Comparison of ENCODE assay signal across 18 mouse cellular contexts in genomic region chr4:80369057-80369456, GRCm38 (mm10).
DNase-seq lines count a peak whose midpoint lies in the region; TF ChIP-seq lines count a peak whose summit lies in the region.
"Had no signal": no experiment of that assay in that cellular context is flagged by ENCODE, and none has a peak within 500 bp of the region (broad histone marks: within the 10 kb centered on the region; RNA-seq: fewer than 3 reads in every experiment).

No protein-coding gene starts in this region.

- TF ChIP-seq CTCF in CH12.LX (conservative IDR thresholded peaks at IDR 0.05 in 1 of 2, IDR thresholded peaks at IDR 0.05 in 1 of 2; ENCODE audit: low read depth in 2 of 2, low read length in 2 of 2), result no peak

- H3K9me3 ChIP-seq in CH12.LX (replicated peaks; ENCODE audit: low read length), result peaks cover 8% of the 10 kb centered on the region
- no peaks in the 10 kb centered on the region for H3K9me3 ChIP-seq in ES-E14 (ENCODE audit: control insufficient read depth, insufficient read depth, low read depth, low read length)
- H3K9me3 ChIP-seq: G1E had no signal

- H3K27me3 ChIP-seq in CH12.LX (replicated peaks), result no peaks in the 10 kb centered on the region
- H3K27me3 ChIP-seq: Patski had no signal

- TF ChIP-seq POLR2A in CH12.LX (IDR thresholded peaks at IDR 0.05; ENCODE audit: low read depth, low read length), result no peak

- H3K4me1 ChIP-seq in CH12.LX (ENCODE audit: control insufficient read depth in 1 of 2, insufficient read depth in 2 of 2) (no peaks in the 10 kb centered on the region), ES-E14 (ENCODE audit: control insufficient read depth in 2 of 2, insufficient read depth in 2 of 2, low read length in 2 of 2, poor library complexity in 1 of 2) (no peaks in the 10 kb centered on the region)

- no peak for TF ChIP-seq RAD21 in CH12.LX (IDR thresholded peaks at IDR 0.05; ENCODE audit: low read depth, low read length)

- H3K4me2 ChIP-seq in CH12.LX (ENCODE audit: insufficient read depth, low read depth, poor library complexity, severe bottlenecking), result no peak overlapping the region

- no peak overlapping the region for H3K4me3 ChIP-seq in CH12.LX (replicated peaks in 1 of 3; ENCODE audit: low read depth in 2 of 3, low read length in 2 of 3, poor library complexity in 1 of 3)
- no peak overlapping the region for H3K4me3 ChIP-seq in ES-E14 (ENCODE audit: insufficient read depth in 1 of 2, low read depth in 1 of 2, low read length in 2 of 2, poor library complexity in 1 of 2, severe bottlenecking in 1 of 2)

- dilution Hi-C loops in CH12.LX (cut with MboI; ENCODE audit: extremely low pct_ligation_motif_present, extremely low pct_unique_long_range_greater_than_20kb, low sequenced_read_pairs), result no loop called here

- no peaks in the 10 kb centered on the region for H3K79me2 ChIP-seq in CH12.LX (replicated peaks; ENCODE audit: control insufficient read depth, extremely low read depth, insufficient read depth, poor library complexity, severe bottlenecking)

- in situ Hi-C loops in CH12.LX (cut with MboI; ENCODE audit: low pct_ligation_motif_present, low pct_unique_long_range_greater_than_20kb, low sequenced_read_pairs) (no loop called here), ES-E14 (cut with MboI; ENCODE audit: low sequenced_read_pairs in 2 of 2, unreplicated experiment in 2 of 2) (no loop called here)

- H3K36me3 ChIP-seq in CH12.LX (replicated peaks in 1 of 2; ENCODE audit: control insufficient read depth in 1 of 2, insufficient read depth in 1 of 2, low read length in 1 of 2), result no peaks in the 10 kb centered on the region
- H3K36me3 ChIP-seq in ES-E14 (ENCODE audit: control insufficient read depth, insufficient read depth, low read length, poor library complexity, severe bottlenecking), result no peaks in the 10 kb centered on the region
- H3K36me3 ChIP-seq: G1E had no signal

- H3K27ac ChIP-seq in CH12.LX (ENCODE audit: insufficient read depth, low read depth) (no peak overlapping the region), ES-E14 (ENCODE audit: insufficient read depth, low read depth, low read length, poor library complexity, severe bottlenecking) (no peak overlapping the region)

- DNase-seq in CH12.LX (ENCODE audit: extremely low read depth) (no peak), ES-E14 (ENCODE audit: low read depth, low spot score) (no peak)
- no peak for DNase-seq in retina, postnatal 1 day
- no peak for DNase-seq in kidney, adult 18-20 months
- DNase-seq: adrenal gland, adult 2 months; adrenal gland, adult 8-10 months; adrenal gland, postnatal 10 days; adrenal gland, postnatal 14 days; adrenal gland, postnatal 25 days; adrenal gland, postnatal 36 days; B cell, adult 2 months; cerebellum, adult 11 months; cerebellum, adult 11-12 months; cerebellum, adult 18-20 months; cerebellum, adult 2 months; cerebellum, adult 8-10 months had no signal

- TF ChIP-seq EP300 in CH12.LX (IDR thresholded peaks at IDR 0.05; ENCODE audit: low read length), result no peak

- H3K9ac ChIP-seq in CH12.LX (ENCODE audit: insufficient read depth, low read depth) (no peak overlapping the region), ES-E14 (ENCODE audit: insufficient read depth, low read depth, low read length, poor library complexity, severe bottlenecking) (no peak overlapping the region)

TF ChIP-seq in CH12.LX, 34 proteins besides CTCF, POLR2A, EP300 and RAD21:
- TF ChIP-seq GABPA (IDR thresholded peaks at IDR 0.05; ENCODE audit: insufficient replicate concordance, low read depth, low read length), result no peak
- no peak for TF ChIP-seq ZNF384 (IDR thresholded peaks at IDR 0.05; ENCODE audit: low read depth, low read length)
- TF ChIP-seq MAFK (IDR thresholded peaks at IDR 0.05; ENCODE audit: insufficient replicate concordance, low read length), result peak; percentile 80
- TF ChIP-seq USF2 (conservative IDR thresholded peaks at IDR 0.05; ENCODE audit: low read depth, low read length), result no peak

TF ChIP-seq in ES-E14, 5 proteins besides CTCF, POLR2A, EP300 and RAD21:
- TF ChIP-seq MAFK (IDR thresholded peaks at IDR 0.05; ENCODE audit: insufficient read depth, low read depth, low read length), result peak; percentile 83
- TF ChIP-seq ZNF384 (IDR thresholded peaks at IDR 0.05; ENCODE audit: low read depth, low read length), result no peak
- TF ChIP-seq ZC3H11A (IDR thresholded peaks at IDR 0.05; ENCODE audit: borderline replicate concordance, low read depth, low read length), result no peak
